Mouse (Mus musculus) ES-Bruce4 (cell line): ENCODE data around the gene Kalrn. TPM values are rescaled to one million over a fixed set of nuclear protein-coding genes. Genes with fewer than 3 reads are reported as not detected.

Experiments
- H3K27ac ChIP-seq: 2 replicates; pipeline ENCODE4 v1.5.1; 2012; ENCODE audit warnings: low read length, inconsistent platforms; ENCODE audit not compliant: insufficient read depth
- H3K27me3 ChIP-seq: 2 replicates; pipeline ENCODE4 v1.6.1; 2012; ENCODE audit warnings: mild to moderate bottlenecking, low read length, inconsistent platforms; ENCODE audit not compliant: control insufficient read depth, poor library complexity, insufficient read depth, severe bottlenecking
- H3K36me3 ChIP-seq: 2 replicates; pipeline ENCODE4 v1.6.1; 2012; ENCODE audit warnings: inconsistent platforms, mild to moderate bottlenecking, low read length, moderate library complexity; ENCODE audit not compliant: control insufficient read depth, poor library complexity, insufficient read depth, severe bottlenecking
- H3K4me1 ChIP-seq: one replicate; pipeline ENCODE4 v1.8.1; 2011; ENCODE audit warnings: low read length; ENCODE audit not compliant: control insufficient read depth, insufficient read depth
- H3K4me3 ChIP-seq: 2 replicates; pipeline ENCODE4 v1.5.1; 2011; ENCODE audit warnings: low read depth, mild to moderate bottlenecking, low read length
- H3K9ac ChIP-seq: 2 replicates; pipeline ENCODE4 v1.6.1; 2012; ENCODE audit warnings: low read depth, mild to moderate bottlenecking, inconsistent platforms; ENCODE audit not compliant: poor library complexity, severe bottlenecking
- H3K9me3 ChIP-seq: replicated peaks from 2 replicates; pipeline ENCODE4 v1.6.1; 2012; ENCODE audit warnings: mild to moderate bottlenecking, low read length, inconsistent platforms; ENCODE audit not compliant: control insufficient read depth, poor library complexity, insufficient read depth, severe bottlenecking
- CTCF ChIP-seq: IDR thresholded peaks from one replicate; pipeline ENCODE4 v1.8.1; 2011; ENCODE audit warnings: low read depth, low read length
- EP300 ChIP-seq: IDR thresholded peaks from 2 replicates; pipeline ENCODE4 v1.6.1; 2011; ENCODE audit warnings: low read depth, low read length; ENCODE audit not compliant: insufficient read depth
- POLR2A ChIP-seq: IDR thresholded peaks from one replicate; pipeline ENCODE4 v1.8.1; 2011; ENCODE audit warnings: low read length; ENCODE audit not compliant: insufficient read depth
- polyA plus RNA-seq: library from polyadenylated mRNA; stranded (reverse); fragments of >200 nt; gene quantifications from 2 replicates; pipeline ENCODE4 v1.2.4, GENCODE M21; 2011; ENCODE audit warnings: low read depth; ENCODE audit not compliant: missing spikeins, insufficient read depth, insufficient read length

Gene Kalrn
- polyA plus RNA-seq, 1 experiment: 8.2 TPM

DNA sequence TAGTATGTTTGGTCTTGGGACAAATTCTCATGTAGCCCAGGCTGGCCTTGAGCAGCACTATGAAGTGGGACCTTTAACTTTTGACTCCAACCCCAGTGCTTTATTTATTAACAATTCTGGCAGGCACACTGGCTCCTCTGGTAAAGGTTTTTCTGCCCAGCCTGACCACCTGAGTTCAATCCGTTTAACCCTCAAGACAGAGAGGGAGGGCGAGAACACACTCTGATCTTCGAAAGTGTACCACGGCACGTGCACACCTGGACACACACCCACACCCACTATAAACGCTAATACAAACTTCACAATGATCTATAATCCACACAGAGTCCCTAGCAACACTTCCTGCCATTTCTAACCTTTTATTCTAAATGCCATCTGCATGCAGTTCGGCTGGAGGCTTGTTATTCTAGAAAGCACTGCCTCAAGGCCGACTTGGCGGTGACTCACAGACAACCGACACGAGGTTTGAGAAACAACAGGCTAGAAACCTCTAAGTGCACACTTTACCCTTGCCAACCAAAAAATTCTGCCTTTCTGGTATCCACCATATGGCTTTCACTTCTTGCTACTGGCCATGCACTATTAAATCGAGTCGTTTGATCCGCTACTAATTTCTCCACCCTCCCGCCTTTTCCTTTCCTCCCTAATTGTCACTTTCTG, 607.3 kb downstream of the Kalrn start:
- Histone ChIP-seq H3K27ac (no peak overlapping the region), H3K9ac (peak overlapping the region; percentile 82), H3K4me3 (peak overlapping the region; percentile 86), H3K27me3 (no peaks in the 10 kb centered on the region), H3K36me3 (peaks cover 27% of the 10 kb centered on the region), H3K9me3 (no peaks in the 10 kb centered on the region), H3K4me1 (no peaks in the 10 kb centered on the region)
- no peak for TF ChIP-seq EP300
- no peak for TF ChIP-seq POLR2A
- no peak for TF ChIP-seq CTCF

DNA sequence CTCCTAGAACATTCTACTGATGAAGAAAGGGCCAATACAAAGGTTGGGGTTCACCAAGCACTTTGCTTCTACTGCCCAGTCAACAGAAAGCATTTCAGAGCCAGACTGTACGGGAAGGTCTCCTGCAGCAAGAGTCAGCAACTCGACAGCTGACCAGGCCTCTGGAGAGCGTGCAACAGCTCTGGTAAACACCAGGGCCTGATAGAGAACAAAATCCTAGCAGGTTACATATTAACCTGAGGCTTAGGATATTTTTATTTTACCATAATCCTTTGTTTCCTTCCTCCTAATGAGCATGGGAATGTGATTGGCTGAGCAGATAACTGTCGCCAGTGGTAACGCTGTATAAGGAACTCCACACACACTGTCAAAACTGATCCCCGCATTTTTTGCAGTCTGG, 609.8 kb downstream of the Kalrn start:
- peaks cover 51% of the 10 kb centered on the region for H3K36me3 ChIP-seq
- no peak overlapping the region for H3K4me3 ChIP-seq
- no peaks in the 10 kb centered on the region for H3K9me3 ChIP-seq
- no peak overlapping the region for H3K9ac ChIP-seq
- H3K27me3 ChIP-seq: no peaks in the 10 kb centered on the region
- no peaks in the 10 kb centered on the region for H3K4me1 ChIP-seq
- no peak overlapping the region for H3K27ac ChIP-seq
- TF ChIP-seq CTCF (no peak), EP300 (no peak), POLR2A (no peak)

DNA sequence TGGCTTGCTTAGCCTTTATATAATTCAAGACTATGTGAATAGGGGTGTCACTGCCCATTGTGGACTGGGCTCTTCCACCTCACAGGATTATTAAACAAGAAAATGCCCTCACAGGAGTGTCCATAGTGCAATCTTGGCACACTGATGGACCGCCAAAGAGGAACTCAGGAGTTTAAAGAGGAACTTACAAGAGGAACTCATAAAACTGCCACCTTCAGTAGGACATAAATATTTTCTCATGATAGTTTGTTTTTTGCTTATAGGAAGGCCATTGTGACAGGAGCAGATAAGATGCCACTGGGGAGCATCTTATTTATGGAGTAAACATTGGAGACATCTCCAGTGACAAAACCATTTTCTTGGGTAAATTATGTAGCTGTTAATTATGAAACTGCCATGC, 618.5 kb downstream of the Kalrn start:
- H3K4me1 ChIP-seq: no peaks in the 10 kb centered on the region
- H3K27ac ChIP-seq: no peak overlapping the region
- H3K4me3 ChIP-seq: no peak overlapping the region
- peaks cover 63% of the 10 kb centered on the region for H3K36me3 ChIP-seq
- no peak overlapping the region for H3K9ac ChIP-seq
- TF ChIP-seq EP300: no peak
- TF ChIP-seq CTCF: no peak
- no peak for TF ChIP-seq POLR2A
- no peaks in the 10 kb centered on the region for H3K27me3 ChIP-seq
- no peaks in the 10 kb centered on the region for H3K9me3 ChIP-seq

DNA sequence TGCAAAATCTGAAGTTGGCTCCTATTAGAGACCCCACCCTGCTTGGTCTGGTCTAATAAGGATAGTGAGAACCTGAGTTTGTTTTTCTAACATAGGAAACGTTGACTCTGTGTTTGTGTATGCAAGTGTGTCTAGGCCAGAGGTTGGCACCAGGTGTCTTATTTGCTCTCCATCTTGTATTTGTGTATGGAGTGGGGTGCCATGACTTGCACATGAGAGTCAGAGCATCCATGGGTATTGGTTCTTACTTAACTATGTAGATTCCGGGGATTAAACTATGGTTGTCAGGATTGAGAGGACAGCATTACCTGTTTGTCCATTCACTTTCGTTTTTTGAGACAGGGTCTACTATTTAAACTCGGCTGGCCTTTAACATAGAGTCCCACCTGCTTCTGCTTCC, 620.3 kb downstream of the Kalrn start:
- Histone ChIP-seq H3K4me1 (no peaks in the 10 kb centered on the region), H3K4me3 (no peak overlapping the region), H3K36me3 (peaks cover 47% of the 10 kb centered on the region), H3K9me3 (no peaks in the 10 kb centered on the region), H3K27ac (no peak overlapping the region), H3K27me3 (no peaks in the 10 kb centered on the region), H3K9ac (no peak overlapping the region)
- no peak for TF ChIP-seq POLR2A
- no peak for TF ChIP-seq EP300
- TF ChIP-seq CTCF: no peak

DNA sequence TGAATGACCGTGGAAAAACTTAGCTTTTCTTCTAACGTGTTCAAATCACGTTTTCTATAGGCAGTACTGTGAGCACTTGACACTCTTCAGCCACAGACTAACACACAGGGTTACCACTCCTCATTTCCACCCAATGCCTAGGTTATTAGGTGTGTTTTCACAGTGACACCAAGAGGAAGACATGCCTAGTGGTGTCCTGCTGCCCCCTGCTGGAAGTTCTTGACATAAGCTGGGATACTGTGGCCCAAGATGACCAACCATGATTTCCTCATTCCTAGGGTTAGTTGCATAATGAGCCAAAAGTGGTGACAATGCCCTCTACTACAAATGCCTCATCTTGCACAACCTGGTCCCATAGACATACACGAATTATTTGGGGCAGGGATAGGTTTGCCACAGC, 622.5 kb downstream of the Kalrn start:
- Histone ChIP-seq H3K9ac (no peak overlapping the region), H3K27me3 (no peaks in the 10 kb centered on the region), H3K36me3 (peaks cover 26% of the 10 kb centered on the region), H3K4me1 (no peaks in the 10 kb centered on the region), H3K9me3 (no peaks in the 10 kb centered on the region), H3K4me3 (no peak overlapping the region), H3K27ac (no peak overlapping the region)
- TF ChIP-seq CTCF: peak; percentile 75
- no peak for TF ChIP-seq EP300
- TF ChIP-seq POLR2A: no peak

DNA sequence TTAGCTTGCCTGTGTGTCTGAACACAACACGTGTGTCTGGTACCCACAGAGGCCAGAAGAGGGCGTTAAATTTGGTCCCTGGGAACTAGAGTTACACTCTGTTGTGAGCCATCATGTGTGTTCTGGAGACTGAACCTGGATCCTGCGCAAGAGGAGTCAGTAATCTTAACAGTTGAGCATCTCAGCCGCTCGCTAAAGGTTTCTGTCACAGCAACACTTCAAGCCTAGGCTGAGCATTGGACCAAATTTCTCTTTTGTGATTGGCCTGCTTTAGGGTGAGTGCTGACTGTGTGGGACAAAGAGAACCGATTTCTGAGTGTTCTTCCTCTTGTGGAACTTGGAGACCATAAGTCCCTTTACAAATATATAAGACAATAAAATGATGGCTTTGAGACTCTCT, 622.9 kb downstream of the Kalrn start:
- no peaks in the 10 kb centered on the region for H3K4me1 ChIP-seq
- no peaks in the 10 kb centered on the region for H3K27me3 ChIP-seq
- no peaks in the 10 kb centered on the region for H3K9me3 ChIP-seq
- no peak for TF ChIP-seq EP300
- TF ChIP-seq POLR2A: no peak
- TF ChIP-seq CTCF: no peak
- peaks cover 21% of the 10 kb centered on the region for H3K36me3 ChIP-seq
- no peak overlapping the region for H3K4me3 ChIP-seq
- no peak overlapping the region for H3K9ac ChIP-seq
- H3K27ac ChIP-seq: no peak overlapping the region
